Mouse (Mus musculus) B cell, adult 67 days (primary cell): ENCODE results near the gene Nsd2. TPM values are rescaled to one million over a fixed set of nuclear protein-coding genes. Genes with fewer than 3 reads are reported as not detected.

Source experiments
- total RNA-seq, 2 experiments: library from RNA; stranded (reverse); gene quantifications; 4 replicates each; pipeline ENCODE4 v1.2.4; 2023

Gene Nsd2
- 10 to 100 TPM; 38.7 to 41.9 TPM for total RNA-seq

DNA sequence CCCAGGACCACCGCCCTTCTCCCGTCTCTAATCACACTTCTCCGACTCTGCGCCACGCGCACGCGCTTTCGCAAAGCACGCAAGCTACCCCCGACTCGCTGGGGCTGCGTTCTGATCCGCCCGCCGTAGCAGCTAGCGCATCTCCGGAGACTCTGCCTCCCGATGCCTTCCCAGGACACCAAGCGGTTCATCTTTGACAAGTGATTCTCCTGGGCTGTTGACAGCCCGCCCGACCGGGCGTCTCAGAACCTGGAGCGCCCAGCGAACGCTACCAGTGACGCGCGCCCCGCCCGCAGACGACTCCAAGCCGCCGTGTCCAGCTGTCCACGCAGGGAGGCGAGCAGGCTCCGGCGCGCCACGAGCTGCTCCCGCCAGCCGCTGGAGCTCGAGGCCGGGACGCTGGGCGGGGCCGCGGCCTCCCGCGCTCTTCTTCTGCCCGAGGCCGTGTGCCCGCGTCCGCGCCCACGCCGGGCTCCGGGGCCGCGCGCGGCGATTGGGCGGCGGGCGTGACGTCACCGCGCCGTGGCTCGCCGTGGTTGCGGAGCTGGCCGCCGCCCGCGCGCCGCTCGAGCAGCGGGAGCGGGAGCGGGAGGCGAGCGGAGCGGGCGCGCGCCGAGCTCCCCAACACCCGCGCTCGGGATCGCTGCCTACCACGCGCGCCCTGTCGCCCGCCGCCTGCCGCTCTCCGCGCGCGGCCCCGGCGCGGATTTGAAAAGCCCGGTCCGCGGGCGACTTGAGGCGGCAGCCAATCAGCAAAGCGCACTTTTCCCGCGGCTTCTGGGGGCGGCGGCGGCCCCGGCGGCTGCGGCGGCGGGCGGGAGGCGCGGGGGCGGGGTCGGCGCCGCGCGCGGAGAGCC lies at the start of gene Nsd2:
TSS of gene Nsd2 (plus strand) at position 850 of the 857 bp plus-strand sequence.

DNA sequence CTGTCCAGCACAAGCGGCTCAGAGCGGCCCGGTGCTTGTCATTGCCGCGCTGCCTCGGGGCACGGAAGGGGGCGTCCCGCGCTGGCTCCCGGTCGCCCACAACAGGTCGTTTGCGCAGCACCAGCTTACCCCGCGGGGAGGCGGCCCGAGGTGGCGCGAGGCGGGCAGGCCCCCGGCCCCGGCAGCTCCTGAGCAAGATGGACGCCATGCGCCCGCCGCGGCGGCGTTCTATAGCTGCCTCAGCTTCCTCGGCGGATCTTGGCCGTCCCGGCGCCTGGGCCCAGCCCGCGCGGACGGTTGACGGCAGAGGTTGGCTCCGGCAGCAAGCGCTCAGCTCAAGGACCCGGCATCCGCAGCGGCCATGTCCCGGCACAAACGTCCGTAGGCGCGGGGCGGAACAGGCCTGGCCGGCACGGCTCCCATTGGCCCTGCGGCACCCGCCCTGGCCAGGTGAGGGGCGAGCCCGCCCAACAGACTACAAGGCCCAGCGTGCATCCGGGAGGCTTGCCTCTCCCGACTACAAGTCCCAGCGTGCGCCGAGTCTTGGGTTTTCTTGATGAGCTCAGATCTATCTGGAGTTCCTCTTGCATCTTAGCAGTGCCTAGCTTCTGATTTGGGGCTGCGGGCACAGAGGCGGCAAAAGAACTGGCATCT lies 38.1 kb upstream of the Nsd2 start, which contains the start of gene Letm1:
TSS of gene Letm1 (minus strand) at position 473 of the 654 bp plus-strand sequence.

DNA sequence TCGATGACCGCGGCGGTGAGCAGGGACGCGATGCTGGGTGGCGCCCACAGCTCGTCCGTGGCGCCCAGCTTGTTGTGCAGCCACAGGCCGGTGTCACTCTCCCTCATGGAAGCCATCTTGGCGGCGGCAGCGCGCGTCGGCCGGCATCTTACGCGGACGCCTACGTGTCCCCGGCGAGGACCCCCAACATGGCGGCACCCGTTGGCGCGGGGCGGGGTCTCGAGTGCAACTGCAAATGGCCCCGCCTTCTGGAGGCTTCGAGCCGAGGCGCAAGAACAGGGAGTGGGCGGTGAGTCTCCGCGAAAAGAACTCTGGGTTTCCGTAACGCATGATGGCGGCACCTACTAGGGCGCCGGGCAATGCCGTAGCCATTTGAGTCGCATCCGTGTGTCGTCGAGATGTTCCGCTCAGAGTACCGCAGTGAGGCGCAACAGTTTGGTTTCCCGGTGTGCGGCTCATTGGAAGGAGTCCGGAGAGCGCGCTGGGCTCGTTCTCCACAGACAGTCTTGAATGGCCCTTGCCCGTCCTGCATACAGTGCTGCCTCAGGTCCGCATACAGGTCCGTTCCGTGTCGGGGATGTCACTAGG lies 115.7 kb downstream of the Nsd2 start, which contains the start of gene Nelfa:
TSS of gene Nelfa (minus strand) at position 294 of the 588 bp plus-strand sequence.

Other genes starting within 250 kb of the Nsd2 start
- 10 to 100 TPM; 29.5 to 44.6 TPM for gene Fam53a, start 191.1 kb upstream of the Nsd2 start, total RNA-seq
- gene Gm9903, start 190.8 kb upstream of the Nsd2 start, total RNA-seq, result 1 to 10 TPM; 1.4 to 1.9 TPM
- gene Slbp, start 168.2 kb upstream of the Nsd2 start, total RNA-seq, result 100 to 1,000 TPM in 1 of 2 experiments, 10 to 100 TPM in 1; 99.8 to 104 TPM
- 10 to 100 TPM; 12.1 to 15.6 TPM for gene Tacc3, start 162.6 kb upstream of the Nsd2 start, total RNA-seq
- gene Tmem129, start 162.3 kb upstream of the Nsd2 start, total RNA-seq, result 10 to 100 TPM; 13.9 to 16.2 TPM
- gene Fgfr3, start 99.1 kb upstream of the Nsd2 start, total RNA-seq, result not detected
- 10 to 100 TPM; 71.4 to 71.6 TPM for gene Letm1, start 37.9 kb upstream of the Nsd2 start, total RNA-seq
- 10 to 100 TPM; 34.4 to 36.4 TPM for gene Nelfa, start 115.7 kb downstream of the Nsd2 start, total RNA-seq
- not detected for gene Gm1673, start 162.7 kb downstream of the Nsd2 start, total RNA-seq
- gene Nat8l, start 175.3 kb downstream of the Nsd2 start, total RNA-seq, result under 1 TPM; 0.09 to 0.30 TPM